Mouse (Mus musculus) bone marrow macrophage, adult 2 months (primary cell): ENCODE data around the gene Itsn1.

Experiments used
- CTCF ChIP-seq: IDR thresholded peaks from 2 replicates; pipeline ENCODE4 v1.5.1; 2012; ENCODE audit warnings: low read depth, mild to moderate bottlenecking, low read length, moderate library complexity
- POLR2A ChIP-seq: IDR thresholded peaks from 2 replicates; pipeline ENCODE4 v1.6.1; 2012; ENCODE audit warnings: mild to moderate bottlenecking, low read depth, low read length, borderline replicate concordance

GRCm38 (mm10) chr16:91802461-91803062, 73.5 kb downstream of the Itsn1 start:
- TF ChIP-seq CTCF (no peak), POLR2A (no peak)
